Mouse (Mus musculus): Measurements from ENCODE around the gene Foxn2.

GRCm38 (mm10) chr17:88494121-88494771, 53.7 kb downstream of the Foxn2 start:
- TF ChIP-seq POLR2A (IDR thresholded peaks at IDR 0.05; ENCODE audit: low read depth, low read length) (no peak), CTCF (conservative IDR thresholded peaks at IDR 0.05; ENCODE audit: insufficient read depth, insufficient read length, low read depth, low read length) (no peak)
